Mouse (Mus musculus) bone marrow macrophage, adult 2 months (primary cell): ENCODE data around the gene Nav2. TPM values are rescaled to one million over a fixed set of nuclear protein-coding genes. Genes with fewer than 3 reads are reported as not detected.

ENCODE experiments used
- H3K27ac ChIP-seq: 2 replicates; pipeline ENCODE4 v1.5.1; 2012; ENCODE audit warnings: low read depth, low read length; ENCODE audit not compliant: insufficient read depth
- H3K4me1 ChIP-seq: 2 replicates; pipeline ENCODE4 v1.6.1; 2012; ENCODE audit warnings: low read length; ENCODE audit not compliant: control insufficient read depth, insufficient read depth
- H3K4me3 ChIP-seq: 2 replicates; pipeline ENCODE4 v1.5.1; 2012; ENCODE audit warnings: mild to moderate bottlenecking, low read length, moderate library complexity; ENCODE audit not compliant: insufficient read depth
- CTCF ChIP-seq: IDR thresholded peaks from 2 replicates; pipeline ENCODE4 v1.5.1; 2012; ENCODE audit warnings: low read depth, mild to moderate bottlenecking, low read length, moderate library complexity
- POLR2A ChIP-seq: IDR thresholded peaks from 2 replicates; pipeline ENCODE4 v1.6.1; 2012; ENCODE audit warnings: mild to moderate bottlenecking, low read depth, low read length, borderline replicate concordance
- polyA plus RNA-seq: library from polyadenylated mRNA; stranded (reverse); fragments of >200 nt; gene quantifications from 2 replicates; pipeline ENCODE4 v1.2.4, GENCODE M21; 2012; ENCODE audit not compliant: missing spikeins, insufficient read depth, insufficient read length

Gene Nav2
- polyA plus RNA-seq, 1 experiment = 22.2 TPM

GRCm38 (mm10) chr7:49436492-49436891 lies 528.0 kb downstream of the Nav2 start:
- no peak overlapping the region for H3K27ac ChIP-seq
- peaks cover 15% of the 10 kb centered on the region for H3K4me1 ChIP-seq
- TF ChIP-seq POLR2A = no peak
- TF ChIP-seq CTCF = no peak
- H3K4me3 ChIP-seq = no peak overlapping the region

GRCm38 (mm10) chr7:49437901-49438300 lies 529.4 kb downstream of the Nav2 start:
- H3K4me3 ChIP-seq = no peak overlapping the region
- no peak overlapping the region for H3K27ac ChIP-seq
- H3K4me1 ChIP-seq = peaks cover 12% of the 10 kb centered on the region
- no peak for TF ChIP-seq POLR2A
- no peak for TF ChIP-seq CTCF

DNA sequence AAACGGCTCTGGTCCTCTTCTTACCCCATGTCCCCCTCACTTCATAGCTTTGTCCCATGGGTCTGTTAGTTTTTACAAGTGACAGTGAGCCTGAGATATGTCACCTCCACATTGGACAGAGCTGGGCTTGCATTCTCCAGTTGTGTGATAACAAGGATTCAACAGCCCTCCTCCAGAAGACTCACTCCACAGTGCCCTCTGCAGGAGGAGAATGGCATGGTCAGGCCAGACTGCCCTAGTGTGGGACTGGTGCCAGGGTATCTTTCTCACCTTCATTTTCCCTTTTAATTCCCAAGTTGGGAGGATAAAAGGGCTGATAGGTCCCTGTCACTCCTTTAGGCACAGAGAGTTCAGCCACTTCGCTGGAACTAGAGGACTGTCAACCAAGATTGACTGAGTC lies 530.6 kb downstream of the Nav2 start:
- TF ChIP-seq POLR2A (no peak), CTCF (peak; percentile 57)
- H3K27ac ChIP-seq = no peak overlapping the region

GRCm38 (mm10) chr7:49440333-49440969 lies 531.9 kb downstream of the Nav2 start:
- Histone ChIP-seq H3K4me1 (no peaks in the 10 kb centered on the region), H3K4me3 (no peak overlapping the region), H3K27ac (no peak overlapping the region)
- no peak for TF ChIP-seq CTCF
- TF ChIP-seq POLR2A = no peak

More for the DNA sequence above, 530.6 kb downstream of the Nav2 start:
- H3K4me3 ChIP-seq = no peak overlapping the region
- H3K4me1 ChIP-seq = no peaks in the 10 kb centered on the region

DNA sequence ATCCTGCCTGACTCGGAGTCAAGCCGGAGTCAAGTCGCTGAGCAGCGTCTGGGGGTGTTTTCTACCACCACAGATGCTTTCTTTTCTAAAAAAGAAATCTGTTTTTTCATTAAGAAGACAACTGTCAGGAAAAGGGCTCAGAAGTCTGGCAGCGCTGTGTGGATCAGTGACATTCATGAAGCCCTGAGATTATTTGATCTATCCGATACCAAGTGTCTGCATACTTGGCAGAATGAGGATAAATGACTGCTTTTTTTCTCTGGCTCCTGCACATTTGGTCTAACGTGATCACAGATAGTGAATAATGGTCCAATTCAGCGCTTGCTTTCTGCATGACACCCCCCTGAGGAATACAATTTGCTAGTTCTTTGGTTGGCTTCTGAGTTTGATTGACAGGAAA lies 533.7 kb downstream of the Nav2 start:
- no peak for TF ChIP-seq CTCF
- TF ChIP-seq POLR2A = no peak
- H3K4me1 ChIP-seq = no peaks in the 10 kb centered on the region
- no peak overlapping the region for H3K27ac ChIP-seq
- H3K4me3 ChIP-seq = no peak overlapping the region

GRCm38 (mm10) chr7:49448580-49448979 lies 540.1 kb downstream of the Nav2 start:
- Histone ChIP-seq H3K4me1 (peaks cover 9% of the 10 kb centered on the region; the same call in 1 of the 2 replicates), H3K4me3 (no peak overlapping the region), H3K27ac (no peak overlapping the region)
- TF ChIP-seq CTCF = no peak

DNA sequence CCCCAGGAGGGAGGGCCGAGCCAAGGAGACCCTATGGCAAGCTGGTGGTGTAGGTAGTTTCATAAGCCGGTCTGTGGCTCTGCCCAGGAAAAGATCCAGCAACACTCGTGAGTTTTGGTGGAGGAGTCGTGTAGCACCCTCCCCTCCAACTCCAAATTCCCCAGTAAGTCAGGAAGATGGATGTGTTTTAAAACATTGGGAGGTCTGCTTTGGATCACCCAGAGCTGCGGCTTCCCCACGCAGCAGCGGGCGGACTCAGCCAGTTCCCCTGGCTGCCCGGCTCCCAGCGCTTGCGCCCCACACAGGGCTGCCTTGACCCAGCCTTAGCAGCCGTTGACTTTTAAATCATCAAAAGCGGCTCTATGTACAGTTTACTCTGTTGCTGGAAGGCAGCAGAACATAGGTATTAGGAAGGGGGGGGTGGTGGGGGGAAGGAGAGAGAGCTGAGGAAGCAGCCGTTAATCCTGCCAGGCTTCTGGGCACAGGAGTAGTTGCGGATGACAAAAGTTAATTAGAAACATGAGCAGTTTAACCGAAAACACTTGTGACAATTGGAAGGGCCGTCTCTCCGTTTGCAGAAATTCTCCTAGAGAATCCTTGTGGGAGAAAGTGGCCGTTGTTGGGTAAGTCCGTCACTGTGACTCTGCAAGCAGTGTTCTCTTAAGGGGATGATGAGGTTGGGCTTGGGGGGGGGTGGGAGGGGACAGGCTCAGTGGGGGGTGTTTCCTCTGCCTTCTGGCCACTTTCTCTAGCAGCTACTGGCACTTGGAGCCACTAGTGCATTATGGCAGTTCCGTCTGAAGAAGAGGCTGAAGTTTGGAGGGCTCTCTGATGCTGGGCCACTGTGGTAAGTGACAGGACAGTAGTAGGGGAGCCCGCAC lies 542.0 kb downstream of the Nav2 start:
- Histone ChIP-seq H3K4me1 (peaks cover 20% of the 10 kb centered on the region), H3K27ac (no peak overlapping the region), H3K4me3 (no peak overlapping the region)
- TF ChIP-seq CTCF (no peak), POLR2A (no peak)

GRCm38 (mm10) chr7:49451240-49451639 lies 542.7 kb downstream of the Nav2 start:
- peaks cover 20% of the 10 kb centered on the region for H3K4me1 ChIP-seq
- H3K27ac ChIP-seq = no peak overlapping the region
- no peak overlapping the region for H3K4me3 ChIP-seq
- TF ChIP-seq POLR2A = no peak
- no peak for TF ChIP-seq CTCF

DNA sequence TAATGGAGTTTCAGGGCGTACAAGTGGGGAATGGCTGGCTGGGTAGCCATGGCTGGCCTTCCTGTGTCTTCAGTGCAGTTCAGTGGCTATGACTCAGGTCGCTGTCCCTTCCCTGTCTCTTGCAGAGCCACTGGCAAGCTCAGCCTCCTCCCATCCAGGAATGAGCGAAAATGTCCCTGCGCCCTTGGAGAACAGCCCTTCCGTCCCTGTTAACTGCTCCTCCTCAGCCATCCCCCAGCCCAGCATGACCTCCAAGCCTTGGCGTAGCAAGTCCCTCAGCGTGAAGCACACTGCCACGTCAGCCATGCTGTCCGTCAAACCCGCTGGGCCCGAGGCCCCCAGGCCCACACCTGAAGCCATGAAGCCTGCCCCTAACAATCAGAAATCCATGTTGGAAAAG lies 543.8 kb downstream of the Nav2 start:
- TF ChIP-seq POLR2A = no peak
- no peak for TF ChIP-seq CTCF
- Histone ChIP-seq H3K4me1 (peaks cover 20% of the 10 kb centered on the region), H3K4me3 (no peak overlapping the region), H3K27ac (no peak overlapping the region)

GRCm38 (mm10) chr7:49454601-49455000 lies 546.1 kb downstream of the Nav2 start:
- H3K4me1 ChIP-seq = peaks cover 20% of the 10 kb centered on the region
- no peak overlapping the region for H3K27ac ChIP-seq
- TF ChIP-seq CTCF (no peak), POLR2A (no peak)
- no peak overlapping the region for H3K4me3 ChIP-seq

DNA sequence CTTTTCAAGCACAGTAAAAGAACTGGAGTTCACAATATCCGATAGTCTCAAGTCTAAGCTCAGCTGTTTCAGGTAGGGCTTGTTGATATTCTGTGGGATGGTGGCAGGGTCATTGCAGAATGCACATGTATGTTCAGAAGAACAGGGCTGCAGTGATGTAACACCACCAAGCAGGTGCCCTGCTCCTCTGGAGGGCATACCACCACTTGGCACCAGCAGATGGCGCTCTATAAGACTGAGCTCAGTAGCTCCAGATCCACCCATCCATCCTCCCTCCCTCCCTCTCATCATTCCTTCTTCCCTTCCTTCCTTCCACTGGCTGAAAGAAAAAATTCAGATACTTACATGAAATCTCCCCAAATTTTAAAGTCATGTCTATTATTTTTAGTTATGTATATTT lies 547.6 kb downstream of the Nav2 start:
- no peak overlapping the region for H3K4me3 ChIP-seq
- TF ChIP-seq POLR2A = no peak
- peak; percentile 73 for TF ChIP-seq CTCF
- H3K27ac ChIP-seq = no peak overlapping the region
- H3K4me1 ChIP-seq = peaks cover 19% of the 10 kb centered on the region
